Mouse (Mus musculus) lung, postnatal 14 days (tissue): ENCODE measurements around the gene Btbd35f20.
"Not testable (repeated sequence)": the region's sequence is repeated elsewhere in the genome, so short reads cannot be mapped to it uniquely, and the experiment has no call there.

Source experiments
- DNase-seq: peaks from one replicate; pipeline ENCODE4 v3.0.0; 2021

Btbd35f20 gene

DNA sequence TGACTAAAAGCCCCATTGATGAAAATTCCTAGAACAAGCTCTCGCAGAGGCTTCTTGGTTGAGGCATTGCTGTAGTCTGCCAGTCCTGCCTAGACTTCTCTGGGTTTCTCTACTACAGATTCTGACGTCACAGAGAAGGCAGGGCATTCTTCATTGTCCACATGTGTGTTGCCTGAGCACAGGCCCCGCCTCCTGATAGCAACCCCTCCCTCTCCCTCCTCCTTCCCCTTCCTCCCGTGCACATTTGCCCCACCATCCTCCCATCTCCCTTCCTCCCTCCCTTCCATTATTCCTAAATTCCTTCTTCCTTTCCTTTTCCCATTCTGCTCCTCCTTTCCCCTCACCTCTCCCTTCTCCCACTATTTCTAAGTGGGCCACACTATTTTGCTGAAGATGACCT is at the start of gene Btbd35f20:
Btbd35f20 (minus strand) TSS at position 101 of the 400 bp plus-strand sequence.
- not testable (repeated sequence) for DNase-seq
